Mouse (Mus musculus) heart, embryonic 13.5 days (tissue): ENCODE results near the gene Arhgef2. TPM values are rescaled to one million over a fixed set of nuclear protein-coding genes. Genes with fewer than 3 reads are reported as not detected.
"Not testable (repeated sequence)": the region's sequence is repeated elsewhere in the genome, so short reads cannot be mapped to it uniquely, and the experiment has no call there.

Source experiments
- ATAC-seq: fragments of 200-750 bp; cut with Nextera tagmentation; 2 replicates; pipeline ENCODE4 v1.8.0; 2017; ENCODE audit warnings: moderate TSS enrichment; ENCODE audit not compliant: insufficient number of reproducible peaks, low FRiP score, low TSS enrichment; ENCODE audit errors: extremely low read depth
- H3K27ac ChIP-seq: fragments of 300-500 bp; sonication (generic); replicated peaks from 2 replicates; pipeline ENCODE4 v1.5.1; 2015; ENCODE audit warnings: moderate library complexity, mild to moderate bottlenecking, inconsistent platforms
- H3K27me3 ChIP-seq: fragments of 300-500 bp; sonication (generic); replicated peaks from 2 replicates; pipeline ENCODE4 v1.6.1; 2015; ENCODE audit warnings: mild to moderate bottlenecking, inconsistent platforms
- H3K36me3 ChIP-seq: fragments of 300-500 bp; sonication (generic); 2 replicates; pipeline ENCODE4 v1.6.1; 2015; ENCODE audit warnings: mild to moderate bottlenecking, inconsistent platforms
- H3K4me1 ChIP-seq: fragments of 300-500 bp; sonication (generic); 2 replicates; pipeline ENCODE4 v1.6.1; 2015; ENCODE audit warnings: inconsistent platforms
- H3K4me2 ChIP-seq: fragments of 300-500 bp; sonication (generic); 2 replicates; pipeline ENCODE4 v1.6.1; 2015; ENCODE audit warnings: inconsistent platforms, mild to moderate bottlenecking, moderate library complexity
- H3K4me3 ChIP-seq: fragments of 300-500 bp; sonication (generic); 2 replicates; pipeline ENCODE4 v1.5.1; 2015; ENCODE audit warnings: moderate library complexity, mild to moderate bottlenecking, inconsistent platforms
- H3K9ac ChIP-seq: fragments of 300-500 bp; sonication (generic); 2 replicates; pipeline ENCODE4 v1.6.1; 2015; ENCODE audit warnings: inconsistent platforms, mild to moderate bottlenecking, moderate library complexity
- H3K9me3 ChIP-seq: fragments of 300-500 bp; sonication (generic); 2 replicates; pipeline ENCODE4 v1.6.1; 2016; ENCODE audit warnings: inconsistent platforms
- WGBS: fragments of 180-500 bp; shearing (Covaris S2); methylation state at CpG from one replicate; pipeline ENCODE4 v1.1.7; 2015; ENCODE audit warnings: mixed read lengths; 5-methylcytosine and 5-hydroxymethylcytosine counted together
- polyA plus RNA-seq: library from polyadenylated mRNA; unstranded; fragments of >200 nt; fragmentation: Nextera tagmentation; extraction: Ambion mirVana; gene quantifications from 2 replicates; pipeline ENCODE4 v1.2.1, GENCODE M21; 2015

Gene Arhgef2
- polyA plus RNA-seq, 1 experiment from 2014 or later = 73.1 TPM

GRCm38 (mm10) chr3:88591044-88591443 is 14.7 kb upstream of the Arhgef2 start:
- no peaks in the 10 kb centered on the region for H3K9me3 ChIP-seq
- H3K4me1 ChIP-seq = peaks cover 43% of the 10 kb centered on the region
- no peak overlapping the region for H3K4me2 ChIP-seq
- H3K4me3 ChIP-seq = no peak overlapping the region
- no peaks in the 10 kb centered on the region for H3K27me3 ChIP-seq
- 37% methylated on average over 3 of the region's 3 CpGs for WGBS
- peak overlapping the region; percentile 54 for H3K9ac ChIP-seq
- no peak for ATAC-seq
- H3K36me3 ChIP-seq = peaks cover 33% of the 10 kb centered on the region
- 0 out of 2 replicates have a peak overlapping the region, but pooled peaks have one; percentile 16 for H3K27ac ChIP-seq

- peaks cover 43% of the 10 kb centered on the region for H3K4me1 ChIP-seq
- H3K4me3 ChIP-seq = no peak overlapping the region
- H3K9me3 ChIP-seq = no peaks in the 10 kb centered on the region
- H3K27ac ChIP-seq = 0 out of 2 replicates have a peak overlapping the region, but pooled peaks have one; percentile 4
- 35% methylated on average over 9 of the region's 9 CpGs for WGBS
- peaks cover 22% of the 10 kb centered on the region for H3K36me3 ChIP-seq
- no peaks in the 10 kb centered on the region for H3K27me3 ChIP-seq
- ATAC-seq = no peak
- H3K9ac ChIP-seq = peak overlapping the region; percentile 33; the same call in 1 of the 2 replicates
- H3K4me2 ChIP-seq = peak overlapping the region; percentile 3; the same call in 1 of the 2 replicates
These were observed 13.6 kb upstream of the Arhgef2 start for GRCm38 (mm10) chr3:88591950-88592731.

GRCm38 (mm10) chr3:88592942-88593576 is 12.7 kb upstream of the Arhgef2 start:
- no peak overlapping the region for H3K4me2 ChIP-seq
- 70% methylated on average over 10 of the region's 10 CpGs for WGBS
- H3K9ac ChIP-seq = peak overlapping the region; percentile 33; the same call in 1 of the 2 replicates
- no peak overlapping the region for H3K4me3 ChIP-seq
- H3K27ac ChIP-seq = no peak overlapping the region
- H3K36me3 ChIP-seq = peaks cover 13% of the 10 kb centered on the region
- no peaks in the 10 kb centered on the region for H3K27me3 ChIP-seq
- H3K4me1 ChIP-seq = peaks cover 43% of the 10 kb centered on the region
- no peak for ATAC-seq
- H3K9me3 ChIP-seq = no peaks in the 10 kb centered on the region

GRCm38 (mm10) chr3:88593893-88594580 is 11.7 kb upstream of the Arhgef2 start:
- 34% methylated on average over 10 of the region's 10 CpGs for WGBS
- H3K4me1 ChIP-seq = peaks cover 43% of the 10 kb centered on the region
- ATAC-seq = no peak
- no peak overlapping the region for H3K4me3 ChIP-seq
- no peaks in the 10 kb centered on the region for H3K27me3 ChIP-seq
- H3K9ac ChIP-seq = 0 out of 2 replicates have a peak overlapping the region, but pooled peaks have one; percentile 37
- H3K9me3 ChIP-seq = no peaks in the 10 kb centered on the region
- no peak overlapping the region for H3K27ac ChIP-seq
- peak overlapping the region; percentile 4; the same call in 1 of the 2 replicates for H3K4me2 ChIP-seq
- H3K36me3 ChIP-seq = 0 out of 2 replicates have a peak, but pooled peaks cover 4% of the 10 kb centered on the region

- WGBS = 79% methylated on average over 4 of the region's 4 CpGs
- H3K9ac ChIP-seq, H3K4me2 ChIP-seq, H3K9me3 ChIP-seq, H3K36me3 ChIP-seq, H3K27ac ChIP-seq, H3K27me3 ChIP-seq, ATAC-seq, H3K4me3 ChIP-seq: not testable (repeated sequence)
- H3K4me1 ChIP-seq = peaks cover 29% of the 10 kb centered on the region
These were observed 9.2 kb upstream of the Arhgef2 start for GRCm38 (mm10) chr3:88596547-88596946.

- no peak overlapping the region for H3K27ac ChIP-seq
- no peak for ATAC-seq
- peaks cover 26% of the 10 kb centered on the region for H3K4me1 ChIP-seq
- no peaks in the 10 kb centered on the region for H3K9me3 ChIP-seq
- 60% methylated on average over 4 of the region's 4 CpGs for WGBS
- no peak overlapping the region for H3K4me3 ChIP-seq
- H3K27me3 ChIP-seq = no peaks in the 10 kb centered on the region
- H3K9ac ChIP-seq = no peak overlapping the region
- H3K4me2 ChIP-seq = no peak overlapping the region
- H3K36me3 ChIP-seq = no peaks in the 10 kb centered on the region
These were observed 3.3 kb upstream of the Arhgef2 start for GRCm38 (mm10) chr3:88602466-88602865.

- no peaks in the 10 kb centered on the region for H3K36me3 ChIP-seq
- peaks cover 37% of the 10 kb centered on the region for H3K4me1 ChIP-seq
- H3K9me3 ChIP-seq = no peaks in the 10 kb centered on the region
- WGBS = 15% methylated on average over 6 of the region's 6 CpGs
- H3K9ac ChIP-seq = no peak overlapping the region
- H3K4me3 ChIP-seq = no peak overlapping the region
- peak; percentile 71; the same call in 1 of the 2 replicates for ATAC-seq
- H3K27me3 ChIP-seq = no peaks in the 10 kb centered on the region
- H3K27ac ChIP-seq = peak overlapping the region; percentile 69
- H3K4me2 ChIP-seq = no peak overlapping the region
These were observed 2.0 kb upstream of the Arhgef2 start for GRCm38 (mm10) chr3:88603714-88604161.

- Histone ChIP-seq H3K4me1 (peaks cover 46% of the 10 kb centered on the region), H3K27me3 (no peaks in the 10 kb centered on the region), H3K4me3 (no peak overlapping the region), H3K36me3 (no peaks in the 10 kb centered on the region), H3K4me2 (no peak overlapping the region), H3K9me3 (no peaks in the 10 kb centered on the region), H3K27ac (0 out of 2 replicates have a peak overlapping the region, but pooled peaks have one; percentile 69), H3K9ac (no peak overlapping the region)
- ATAC-seq = no peak
- 84% methylated on average over 7 of the region's 7 CpGs for WGBS
These were observed 903 bp upstream of the Arhgef2 start for GRCm38 (mm10) chr3:88604863-88605262.

GRCm38 (mm10) chr3:88607065-88607757 is 1.4 kb downstream of the Arhgef2 start:
- Histone ChIP-seq H3K4me3 (peak overlapping the region; percentile 49), H3K9me3 (no peaks in the 10 kb centered on the region), H3K9ac (peak overlapping the region; percentile 73), H3K4me2 (peak overlapping the region; percentile 77), H3K27ac (0 out of 2 replicates have a peak overlapping the region, but pooled peaks have one; percentile 29), H3K27me3 (no peaks in the 10 kb centered on the region), H3K4me1 (peaks cover 47% of the 10 kb centered on the region), H3K36me3 (no peaks in the 10 kb centered on the region)
- peak; percentile 81 for ATAC-seq
- WGBS = under 1% methylated on average over 20 of the region's 20 CpGs

- H3K9ac ChIP-seq = peak overlapping the region; percentile 73
- no peak for ATAC-seq
- H3K4me3 ChIP-seq = peak overlapping the region; percentile 49
- H3K9me3 ChIP-seq = no peaks in the 10 kb centered on the region
- H3K4me2 ChIP-seq = peak overlapping the region; percentile 77
- 24% methylated on average over 10 of the region's 10 CpGs for WGBS
- no peaks in the 10 kb centered on the region for H3K27me3 ChIP-seq
- H3K36me3 ChIP-seq = no peaks in the 10 kb centered on the region
- peaks cover 42% of the 10 kb centered on the region for H3K4me1 ChIP-seq
- 0 out of 2 replicates have a peak overlapping the region, but pooled peaks have one; percentile 2 for H3K27ac ChIP-seq
These were observed 2.0 kb downstream of the Arhgef2 start for GRCm38 (mm10) chr3:88607758-88608138.
